Mouse (Mus musculus) heart, postnatal 0 days (tissue): ENCODE measurements at regions not wholly inside any gene's neighbourhood (a gene's known extent, or its start where the extent isn't known, plus 50 kb on each side); places are given as distances from the start of the nearest gene placed in this dataset.

Source experiments
- CTCF ChIP-seq: IDR thresholded peaks from 2 replicates; pipeline ENCODE4 v1.5.1; 2016; ENCODE audit warnings: antibody characterized with exemption, control low read depth, low read depth
- EP300 ChIP-seq: IDR thresholded peaks from 2 replicates; pipeline ENCODE4 v1.6.1; 2016; ENCODE audit warnings: antibody characterized with exemption, low read depth

- TF ChIP-seq CTCF (no peak), EP300 (no peak)
These were observed 206.2 kb downstream of the Pcsk1 start for GRCm38 (mm10) chr13:75295818-75296217.
